Mouse (Mus musculus) spleen, postnatal 4 days (tissue): ENCODE data around the gene Sertad1.
A peak's percentile ranks its signal among the peaks of the same experiment; 100 is the strongest.
"Not testable (repeated sequence)": the region's sequence is repeated elsewhere in the genome, so short reads cannot be mapped to it uniquely, and the experiment has no call there.

Source experiments
- DNase-seq, 2 experiments: peaks; one replicate each; pipeline ENCODE4 v3.0.0; 2022; ENCODE audit warnings: low spot score in 2 of 2

Gene Sertad1

GRCm38 (mm10) chr7:27473156-27473834 is 13.4 kb upstream of the Sertad1 start, which contains the start of gene Sertad3:
Sertad3 (plus strand) TSS chr7:27473768.
- peak; percentile 99 for DNase-seq

- DNase-seq, result no peak
These were observed 12.7 kb upstream of the Sertad1 start for GRCm38 (mm10) chr7:27473835-27474489.

- peak; percentile 98 to 99 for DNase-seq
These were observed 12.2 kb upstream of the Sertad1 start for GRCm38 (mm10) chr7:27474490-27474954.

GRCm38 (mm10) chr7:27475596-27475995 is 11.1 kb upstream of the Sertad1 start:
- DNase-seq, result no peak

- no peak for DNase-seq
These were observed 10.5 kb upstream of the Sertad1 start for GRCm38 (mm10) chr7:27476098-27476635.

DNA sequence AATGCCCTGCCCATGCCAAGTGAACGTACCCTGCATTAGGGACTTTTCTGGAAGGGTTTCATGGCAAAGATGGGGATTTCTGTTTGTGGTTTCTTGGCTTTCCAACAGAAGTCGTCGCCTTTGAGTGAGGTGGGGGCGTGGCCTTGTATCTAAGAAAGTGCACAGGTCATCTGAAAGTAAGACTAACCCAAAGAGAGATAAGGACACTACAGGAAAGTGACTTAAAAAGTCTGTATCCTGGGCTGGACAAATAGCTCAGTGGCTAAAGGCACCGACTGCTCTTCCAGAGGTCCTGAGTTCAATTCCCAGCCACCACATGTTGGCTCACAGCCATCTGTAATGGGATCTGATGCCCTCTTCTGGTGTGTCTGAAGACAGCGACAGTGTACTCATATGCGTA is 8.1 kb upstream of the Sertad1 start:
- DNase-seq, result no peak

DNA sequence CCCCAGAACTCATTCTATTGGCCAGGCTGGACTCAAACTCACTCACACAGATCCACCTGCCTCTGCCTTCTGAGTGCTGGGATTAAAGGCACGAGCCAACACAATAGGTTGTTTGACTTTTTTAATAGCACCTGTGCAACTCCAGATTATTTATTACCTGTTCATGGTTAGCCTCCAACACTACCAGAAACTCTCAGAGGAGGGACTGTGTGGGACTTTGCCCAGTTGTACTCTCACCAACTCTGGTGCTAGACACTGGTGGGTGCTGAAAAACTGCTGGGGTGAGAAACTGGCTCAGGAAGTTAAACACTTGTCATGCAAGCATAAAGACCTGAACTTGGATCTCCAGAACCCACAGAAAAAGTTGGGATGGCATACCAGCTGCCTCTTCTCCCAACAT is 7.0 kb upstream of the Sertad1 start:
- DNase-seq, result no peak

GRCm38 (mm10) chr7:27480506-27480905 is 6.2 kb upstream of the Sertad1 start:
- DNase-seq, result no peak

DNA sequence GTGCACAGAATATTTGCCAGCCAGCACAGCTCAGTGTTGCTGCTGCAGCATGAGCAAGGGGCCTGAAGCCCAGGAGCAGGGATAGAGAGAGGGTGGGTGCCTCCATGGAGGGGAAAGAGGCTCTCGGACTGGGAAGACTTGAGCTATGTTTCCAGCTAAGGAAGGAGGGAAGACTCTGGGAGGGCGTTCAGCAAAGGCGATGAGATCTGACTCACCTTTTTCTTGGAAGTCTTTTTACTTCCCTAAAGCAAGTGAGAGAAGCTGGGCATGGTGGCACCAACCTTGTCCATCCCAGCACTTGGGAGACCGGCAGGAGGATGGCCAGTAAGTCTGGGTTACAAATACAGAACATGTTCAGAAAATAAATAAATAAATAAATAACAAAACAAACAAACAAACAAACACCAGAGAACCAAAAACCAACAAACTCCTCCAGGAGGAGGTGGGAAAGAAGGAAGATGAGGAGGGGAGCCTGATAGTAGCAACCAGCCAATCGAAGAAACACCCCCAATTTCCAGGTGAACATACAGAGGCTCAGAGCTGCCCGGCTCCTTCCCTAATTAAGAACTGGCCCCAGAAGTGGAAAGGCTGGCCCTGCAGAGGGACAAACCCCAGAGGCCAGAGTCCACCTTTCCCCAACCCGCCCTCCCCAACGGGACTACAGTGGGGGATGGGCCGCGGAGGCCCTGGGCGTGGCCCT is 5.6 kb upstream of the Sertad1 start:
- no peak for DNase-seq

DNA sequence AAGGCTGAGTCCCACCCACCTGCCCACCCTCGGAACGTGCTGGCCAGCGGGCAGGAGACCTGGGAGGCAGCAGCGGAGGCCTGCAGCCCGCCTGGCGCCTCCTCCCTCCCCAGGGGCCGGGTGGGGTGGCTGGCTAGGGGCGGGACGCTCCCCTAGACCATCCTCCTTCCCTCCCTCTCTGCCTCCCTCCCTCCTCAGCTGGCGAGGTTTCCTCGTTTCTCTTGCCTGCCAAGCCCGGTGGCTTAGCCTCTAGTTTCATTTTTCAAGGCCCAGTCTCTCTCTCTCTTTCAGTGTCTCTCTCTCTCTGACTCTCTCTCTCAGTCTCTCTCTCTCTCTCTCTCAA is 5.1 kb upstream of the Sertad1 start:
- peak; percentile 85 to 89 for DNase-seq

DNA sequence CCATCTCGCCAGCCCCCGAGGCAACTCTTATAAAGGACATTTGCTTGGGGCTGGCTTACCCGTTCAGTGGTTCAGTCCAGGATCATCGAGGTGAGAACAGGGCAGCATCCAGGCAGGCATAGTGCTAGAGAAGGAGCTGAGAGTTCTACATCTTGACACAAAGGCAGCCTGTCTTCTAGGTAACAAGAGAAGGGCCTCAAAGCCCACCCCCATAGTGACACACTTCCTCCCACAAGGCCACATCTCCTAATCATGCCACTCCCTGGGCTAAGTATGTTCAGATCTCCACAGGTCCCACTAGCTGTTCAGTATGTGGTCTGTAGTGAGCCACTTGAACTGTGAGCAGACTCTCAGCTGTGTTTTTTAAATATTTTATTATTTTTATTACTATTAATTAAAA is 2.9 kb upstream of the Sertad1 start:
- no peak for DNase-seq

GRCm38 (mm10) chr7:27486102-27486769 is 474 bp upstream of the Sertad1 start:
- peak; percentile 48 to 74 for DNase-seq

DNA sequence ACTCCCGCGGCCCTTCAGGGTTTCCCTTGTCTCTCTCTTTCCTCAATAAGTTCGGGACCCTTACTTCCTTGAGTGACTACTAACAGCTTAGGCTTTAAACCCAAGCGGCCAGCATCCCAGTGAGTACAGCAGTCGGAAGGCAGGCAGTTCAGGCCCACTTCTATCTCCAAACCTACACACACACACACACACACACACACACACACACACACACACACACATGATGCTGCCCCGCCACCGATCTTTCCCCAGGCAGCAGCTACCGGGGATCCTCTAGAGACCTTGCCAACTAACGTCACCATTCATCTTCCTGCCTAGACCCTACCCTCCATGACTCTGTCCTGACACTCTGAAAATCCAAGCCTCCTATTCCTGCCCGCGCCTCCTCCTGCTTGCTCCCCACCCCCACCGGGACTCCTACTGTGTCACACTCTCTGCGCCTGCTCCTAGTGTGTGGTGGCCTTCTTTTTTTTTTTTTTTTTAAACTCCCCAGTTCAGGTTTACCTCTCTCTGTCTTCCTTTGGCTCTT is 1.1 kb downstream of the Sertad1 start:
- peak in 1 of 2 experiments; percentile 42 for DNase-seq

GRCm38 (mm10) chr7:27489270-27489869 is 2.7 kb downstream of the Sertad1 start:
- DNase-seq, result no peak

DNA sequence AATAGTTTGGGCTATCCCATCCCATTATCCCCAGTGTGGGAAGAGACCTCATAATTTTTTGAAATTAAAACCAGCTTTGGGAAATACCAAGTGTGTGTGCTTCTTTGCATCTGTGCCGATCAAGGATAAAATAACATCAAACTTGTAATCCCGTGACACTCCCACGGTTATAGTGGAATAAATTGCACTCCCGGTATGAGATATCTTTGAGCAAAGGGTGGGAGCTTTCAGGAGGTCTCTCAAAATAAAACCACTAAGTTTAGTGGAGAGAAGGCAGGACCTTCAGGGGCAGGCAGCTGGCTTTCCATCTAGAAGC is 3.5 kb downstream of the Sertad1 start:
- DNase-seq, result no peak

DNA sequence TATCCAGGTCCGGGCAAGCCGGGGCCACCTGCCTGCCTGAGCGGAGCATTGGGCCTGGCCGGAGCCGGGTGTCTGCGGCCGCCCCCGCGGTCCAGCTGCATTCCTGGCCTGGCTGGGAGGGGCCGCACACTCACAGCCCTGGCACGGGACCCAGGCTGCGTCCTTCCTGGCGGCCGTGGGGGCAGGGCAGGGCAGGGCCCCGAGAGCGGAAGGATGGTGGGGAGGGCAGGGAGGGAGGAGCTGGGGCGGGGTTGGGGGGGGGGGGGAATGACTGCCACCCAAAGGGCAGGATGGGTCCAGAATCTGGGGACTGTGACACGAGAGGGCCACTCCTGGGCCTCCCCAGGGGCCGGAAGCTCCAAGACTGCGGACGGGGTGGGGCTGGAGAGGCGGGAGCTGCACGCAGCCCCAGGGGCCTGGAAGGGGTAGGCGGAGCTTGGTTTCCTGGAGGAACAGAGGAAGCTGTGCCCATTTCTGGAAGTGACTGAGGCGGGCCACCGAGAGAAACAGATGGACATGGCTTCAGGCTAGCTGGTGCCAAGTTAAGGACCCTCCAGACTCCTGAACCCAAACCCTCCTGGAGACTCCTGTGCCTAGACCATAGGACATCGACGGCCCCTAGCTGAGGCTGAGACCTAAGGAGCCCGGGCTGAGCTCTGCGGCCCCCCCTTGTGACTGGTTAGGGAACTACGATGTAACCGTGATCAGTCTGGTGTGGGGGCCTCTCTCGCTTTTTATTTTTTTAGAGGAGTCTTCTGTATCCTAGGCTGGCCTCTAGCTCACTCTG is 4.0 kb downstream of the Sertad1 start:
- peak; percentile 91 to 98 for DNase-seq

DNA sequence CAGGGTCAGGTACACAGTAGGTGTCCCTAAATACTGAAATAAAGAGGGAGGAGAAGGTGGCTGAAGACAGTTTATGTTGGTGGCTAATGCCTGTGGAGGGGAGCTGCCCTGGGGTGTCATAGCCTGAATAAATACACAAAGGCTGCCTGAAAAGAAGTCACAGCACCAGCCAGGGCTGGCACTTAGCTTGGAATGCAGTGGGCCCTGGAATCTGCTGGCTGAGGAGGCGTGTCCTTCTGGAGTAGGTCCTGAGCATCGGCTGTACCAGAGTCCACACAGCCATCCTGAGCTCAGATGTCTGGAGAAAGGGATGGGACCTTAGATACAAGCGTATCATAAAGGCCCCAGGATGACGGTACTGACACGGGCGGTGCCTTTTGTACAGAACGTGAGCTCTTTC is 5.1 kb downstream of the Sertad1 start:
- no peak for DNase-seq

DNA sequence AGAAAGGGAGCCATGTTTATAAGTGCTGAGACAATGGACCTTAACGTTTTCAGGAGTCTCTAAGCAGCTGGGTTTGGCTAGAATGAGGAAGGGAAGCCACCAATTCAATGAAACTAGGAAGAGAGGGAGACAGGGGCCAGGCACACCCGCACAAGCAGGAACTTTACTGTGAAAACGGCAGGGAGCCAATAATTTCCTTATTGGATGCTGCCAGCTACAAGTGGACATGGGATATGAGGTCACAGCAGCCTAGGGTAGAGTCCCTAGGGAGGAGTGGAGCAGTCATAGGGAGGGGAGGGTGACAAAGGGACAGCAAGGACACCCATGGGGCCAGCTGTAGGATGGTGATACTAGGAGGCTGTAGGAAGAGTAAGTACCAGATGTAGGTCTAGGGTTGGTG is 6.3 kb downstream of the Sertad1 start:
- DNase-seq, result no peak

DNA sequence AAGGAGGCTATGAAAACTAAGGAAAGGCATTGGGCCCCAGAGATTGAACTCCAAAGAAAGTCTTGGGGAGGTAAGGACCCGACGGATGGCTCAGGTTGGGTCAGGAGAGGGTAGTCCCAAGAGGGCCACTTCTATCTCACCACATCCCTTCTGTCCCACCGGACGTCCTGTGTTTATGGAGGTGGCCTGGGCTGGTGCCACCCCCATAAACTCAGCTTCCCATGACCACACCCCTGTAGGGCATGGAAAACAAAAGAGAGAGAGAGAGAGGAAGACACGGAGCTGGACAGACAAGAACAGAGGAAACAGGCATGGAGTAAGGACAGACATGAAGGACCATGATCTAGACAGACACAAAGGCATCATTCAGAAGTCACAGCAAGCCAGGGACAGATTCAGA is 6.7 kb downstream of the Sertad1 start:
- DNase-seq, result no peak

DNA sequence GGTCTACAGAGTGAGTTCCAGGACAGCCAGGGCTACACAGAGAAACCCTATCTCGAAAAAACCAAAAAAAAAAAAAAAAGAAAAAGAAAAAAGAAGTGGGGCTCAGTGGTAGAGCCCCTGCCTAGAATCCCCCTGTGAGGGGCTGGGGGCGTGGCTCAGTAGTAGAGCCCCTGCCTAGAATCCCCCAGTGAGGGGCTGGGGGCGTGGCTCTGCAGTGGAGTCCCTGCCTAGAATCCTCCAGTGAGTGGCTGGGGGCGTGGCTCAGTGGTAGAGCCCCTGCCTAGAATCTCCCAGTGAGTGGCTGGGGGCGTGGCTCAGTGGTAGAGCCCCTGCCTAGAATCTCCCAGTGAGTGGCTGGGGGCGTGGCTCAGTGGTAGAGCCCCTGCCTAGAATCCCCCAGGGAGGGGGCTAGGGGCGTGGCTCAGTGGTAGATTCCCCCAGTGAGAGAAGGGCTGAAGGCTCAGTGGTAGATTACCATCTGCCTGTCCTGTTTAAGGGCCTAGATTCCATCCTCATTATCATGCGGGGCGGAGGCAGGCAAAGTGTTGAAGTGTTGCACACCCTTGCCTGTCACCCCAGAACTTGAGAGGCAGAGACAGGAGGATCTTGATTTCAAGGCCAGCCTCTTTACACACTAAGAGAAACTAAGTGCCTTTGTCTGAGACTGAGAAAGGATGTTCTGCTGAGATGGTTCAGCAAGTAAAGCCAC is 8.1 kb downstream of the Sertad1 start:
- DNase-seq, result not testable (repeated sequence)
